Mouse (Mus musculus): Measurements from ENCODE around the gene Map4k5.

Gene Map4k5

GRCm38 (mm10) chr12:69892371-69893251 is at the start of gene Map4k5, which contains the start of gene Atl1:
Gene Map4k5, minus strand, starts transcription at chr12:69893200.
Gene Atl1, plus strand, starts transcription at chr12:69892614.
- DNase-seq (ENCODE audit: low read depth, low spot score): peak; percentile 96

DNA sequence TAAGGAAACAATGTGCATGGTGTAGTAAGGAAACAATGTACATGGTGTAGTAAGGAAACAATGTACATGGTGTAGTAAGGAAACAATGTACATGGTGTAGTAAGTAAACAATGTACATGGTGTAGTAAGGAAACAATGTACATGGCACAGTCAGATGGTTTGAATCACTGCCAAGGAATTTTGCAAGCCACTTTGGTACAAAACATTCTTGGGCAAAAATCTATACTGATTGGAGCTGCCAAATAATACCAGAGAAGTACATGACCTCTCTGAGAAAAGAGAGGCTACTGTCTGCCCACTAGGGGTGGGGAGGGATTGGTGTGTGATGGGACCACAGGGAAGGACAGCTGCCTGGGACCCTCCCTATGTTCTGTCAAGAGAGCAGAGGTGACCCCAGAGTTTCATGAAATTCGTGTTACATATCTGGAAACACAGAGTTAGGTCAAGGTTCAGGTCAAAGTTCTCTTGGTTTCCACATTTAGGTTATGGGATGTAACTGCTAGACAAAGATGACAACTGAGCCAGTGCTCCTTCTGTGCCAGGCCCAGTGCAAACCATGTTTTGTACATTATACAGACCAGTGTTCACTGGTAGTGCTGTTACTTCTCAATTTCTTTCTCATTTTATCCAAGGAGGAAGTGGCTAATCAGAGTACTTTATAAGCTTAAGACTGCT is 48.8 kb upstream of the Map4k5 start:
- no peak for DNase-seq (ENCODE audit: low read depth, low spot score)

- DNase-seq (ENCODE audit: low read depth, low spot score): no peak
Measured at GRCm38 (mm10) chr12:69939291-69939690, 46.3 kb upstream of the Map4k5 start.

- no peak for DNase-seq (ENCODE audit: low read depth, low spot score)
Measured at GRCm38 (mm10) chr12:69937731-69938130, 44.7 kb upstream of the Map4k5 start.

DNA sequence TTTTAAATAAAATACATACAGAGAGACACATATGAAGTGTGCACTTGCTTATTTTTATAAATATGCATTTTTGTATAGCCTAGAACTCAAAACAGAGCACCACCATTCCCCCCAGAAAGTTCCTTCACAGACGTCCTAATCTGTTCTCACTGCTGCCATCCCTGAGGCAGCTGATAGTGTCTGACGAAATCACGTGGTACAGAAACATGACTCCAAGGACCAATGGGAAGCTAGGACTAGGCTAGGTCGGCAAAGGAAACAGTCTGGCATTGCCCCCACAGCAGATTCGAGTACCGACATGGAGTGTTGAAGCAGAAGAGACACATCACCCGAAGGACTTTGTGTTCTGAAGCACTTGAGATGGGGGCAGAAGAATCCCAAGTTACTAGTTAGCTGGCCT is 33.7 kb upstream of the Map4k5 start:
- DNase-seq (ENCODE audit: low read depth, low spot score): no peak

- peak; percentile 76 for DNase-seq (ENCODE audit: low read depth, low spot score)
Measured at GRCm38 (mm10) chr12:69924012-69924411, 31.0 kb upstream of the Map4k5 start.

GRCm38 (mm10) chr12:69923603-69924002 is 30.6 kb upstream of the Map4k5 start:
- no peak for DNase-seq (ENCODE audit: low read depth, low spot score)

GRCm38 (mm10) chr12:69923128-69923527 is 30.1 kb upstream of the Map4k5 start:
- DNase-seq (ENCODE audit: low read depth, low spot score): no peak

DNA sequence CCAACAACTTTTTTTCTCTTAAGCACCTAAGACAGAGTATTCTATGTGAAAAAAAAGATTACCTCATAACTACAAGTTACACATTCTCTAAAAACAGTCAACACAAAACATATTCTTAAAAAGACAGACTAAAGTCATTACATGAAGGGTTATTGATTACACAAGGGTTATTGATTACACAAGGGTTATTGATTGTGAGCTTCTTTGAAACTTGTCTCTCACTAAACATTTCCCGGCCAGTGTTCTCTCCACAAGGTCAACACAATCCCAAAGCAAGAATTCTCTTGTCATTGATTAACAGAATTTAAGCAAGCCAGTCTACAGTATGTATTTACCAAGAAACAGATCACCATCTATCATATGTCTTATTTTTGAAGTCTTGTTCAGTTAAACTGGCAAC is 29.1 kb upstream of the Map4k5 start:
- no peak for DNase-seq (ENCODE audit: low read depth, low spot score)

GRCm38 (mm10) chr12:69917870-69918269 is 24.9 kb upstream of the Map4k5 start:
- no peak for DNase-seq (ENCODE audit: low read depth, low spot score)

GRCm38 (mm10) chr12:69912737-69913136 is 19.7 kb upstream of the Map4k5 start:
- DNase-seq (ENCODE audit: low read depth, low spot score): no peak

DNA sequence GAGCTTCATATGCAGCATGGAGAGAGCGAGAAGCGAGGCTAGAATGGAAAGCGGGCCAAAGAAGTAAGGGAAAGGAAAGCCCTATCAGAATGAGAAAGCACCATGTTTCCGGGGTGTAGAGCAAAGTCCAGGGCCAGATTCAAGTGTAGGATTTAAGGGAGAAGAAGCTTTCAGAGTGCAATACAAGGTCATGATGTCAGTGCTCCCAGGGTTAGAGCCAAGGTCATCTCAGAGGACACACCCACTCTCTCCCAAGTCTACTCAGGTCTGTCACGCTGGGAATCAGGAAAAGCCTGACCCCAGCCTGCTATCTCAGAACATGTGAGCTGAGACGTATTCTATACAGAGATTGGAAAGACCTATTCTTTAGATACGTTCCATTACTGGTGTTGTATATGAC is 18.9 kb upstream of the Map4k5 start:
- no peak for DNase-seq (ENCODE audit: low read depth, low spot score)

DNA sequence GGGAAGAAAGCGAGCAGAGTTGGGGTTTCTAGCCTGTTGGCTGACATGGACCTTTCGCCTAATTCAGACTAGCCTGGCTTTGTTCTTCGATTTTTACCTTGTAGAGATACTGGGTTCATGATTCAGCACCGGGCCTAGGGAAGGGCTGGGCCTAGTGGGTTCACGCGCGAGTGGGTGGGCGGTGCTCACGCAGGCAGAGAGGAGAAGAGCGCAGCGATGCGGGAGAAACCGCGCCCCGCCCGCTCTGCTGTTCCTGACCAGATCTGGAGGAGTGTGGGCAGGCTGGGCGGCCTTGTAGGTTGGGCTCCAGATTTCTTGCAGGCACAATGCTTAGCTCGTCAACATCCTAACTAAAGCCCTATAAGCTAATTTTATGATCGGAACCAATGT is 15.5 kb upstream of the Map4k5 start:
- peak; percentile 96 for DNase-seq (ENCODE audit: low read depth, low spot score)

- peak; percentile 95 for DNase-seq (ENCODE audit: low read depth, low spot score)
Measured at GRCm38 (mm10) chr12:69907667-69908510, 14.9 kb upstream of the Map4k5 start.

DNA sequence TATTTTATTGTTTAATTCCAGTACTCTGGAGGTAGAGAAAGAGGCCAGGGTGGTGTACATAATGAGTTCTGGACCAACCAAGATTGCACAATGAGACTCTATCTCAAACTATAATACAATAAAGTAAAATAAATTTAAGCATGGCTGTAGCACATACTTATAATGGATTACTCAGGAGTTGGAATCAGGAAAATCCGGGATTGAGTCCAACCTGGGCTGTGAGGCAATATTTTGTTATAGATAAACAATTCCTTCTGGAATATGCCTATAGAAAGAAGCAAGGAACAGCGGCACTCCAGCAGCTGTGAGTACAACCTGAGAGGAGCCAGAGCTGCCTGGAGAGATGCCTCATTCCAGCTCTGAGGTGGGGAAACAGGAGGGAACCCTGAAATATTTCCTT is 12.0 kb upstream of the Map4k5 start:
- peak; percentile 48 for DNase-seq (ENCODE audit: low read depth, low spot score)

DNA sequence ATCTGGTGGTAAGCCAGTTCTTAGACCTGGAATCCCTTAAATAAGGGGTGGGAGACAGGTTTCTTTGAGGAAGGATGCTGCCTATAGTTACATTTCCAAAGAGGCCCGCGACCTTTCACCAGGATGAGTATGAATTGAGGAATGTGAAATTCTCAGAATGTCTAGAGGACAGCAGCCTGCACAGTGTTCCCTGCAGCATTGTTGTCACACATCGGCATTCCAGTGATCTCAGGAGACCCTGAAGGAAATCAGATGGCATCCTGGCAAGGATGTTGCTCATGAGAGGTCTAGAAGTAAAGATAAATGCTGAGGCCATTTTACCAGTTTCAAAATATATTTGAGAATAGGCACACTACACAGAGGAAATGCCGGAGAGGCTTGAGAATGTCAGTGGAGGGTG is 5.1 kb upstream of the Map4k5 start:
- no peak for DNase-seq (ENCODE audit: low read depth, low spot score)

- DNase-seq (ENCODE audit: low read depth, low spot score): no peak
Measured at GRCm38 (mm10) chr12:69895046-69895445, 2.0 kb upstream of the Map4k5 start.

DNA sequence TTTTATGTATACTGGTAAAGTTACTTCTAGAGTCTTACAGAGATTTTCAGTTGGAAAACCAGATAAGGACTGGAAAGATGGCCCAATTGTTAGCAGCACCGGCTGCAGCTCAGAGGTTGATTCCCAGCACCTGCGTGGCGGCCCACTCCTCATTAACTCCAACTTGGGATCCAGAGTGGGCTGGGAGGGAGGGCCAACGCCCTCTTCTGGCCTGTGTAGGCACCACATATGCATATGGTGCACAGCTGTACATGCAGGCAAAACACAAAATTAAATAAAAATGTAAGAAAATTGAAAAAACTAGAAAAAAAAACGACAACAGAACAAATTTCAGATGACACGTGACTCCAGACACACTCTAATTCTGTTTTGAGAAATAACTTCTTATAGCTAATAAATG is 927 bp upstream of the Map4k5 start:
- DNase-seq (ENCODE audit: low read depth, low spot score): no peak

DNA sequence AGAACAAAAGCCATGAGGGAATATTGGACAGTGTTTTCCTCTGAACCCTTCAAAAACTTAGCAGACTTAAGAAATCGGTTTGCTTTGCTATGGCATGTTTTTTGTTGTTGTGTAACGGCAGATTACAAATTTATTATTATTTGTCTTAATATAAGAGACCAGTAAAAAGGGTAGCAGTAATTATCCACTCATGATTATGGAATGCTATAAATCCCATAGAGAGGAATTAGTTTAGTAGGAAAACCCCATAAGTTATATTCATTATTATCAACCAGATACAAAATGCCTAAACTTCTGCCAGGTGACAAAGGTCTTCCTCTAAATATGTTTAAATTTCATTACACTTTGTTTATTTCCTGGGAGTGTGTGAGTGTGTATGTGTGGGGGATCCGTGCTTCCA is 1.3 kb downstream of the Map4k5 start:
- no peak for DNase-seq (ENCODE audit: low read depth, low spot score)

- DNase-seq (ENCODE audit: low read depth, low spot score): no peak
Measured at GRCm38 (mm10) chr12:69890476-69890875, 2.5 kb downstream of the Map4k5 start.

GRCm38 (mm10) chr12:69890051-69890450 is 2.9 kb downstream of the Map4k5 start:
- no peak for DNase-seq (ENCODE audit: low read depth, low spot score)

GRCm38 (mm10) chr12:69888345-69888744 is 4.7 kb downstream of the Map4k5 start:
- no peak for DNase-seq (ENCODE audit: low read depth, low spot score)
